Mouse (Mus musculus) limb, embryonic 13.5 days (tissue): ENCODE measurements around the gene Ccdc88c. TPM values are rescaled to one million over a fixed set of nuclear protein-coding genes. Genes with fewer than 3 reads are reported as not detected.

Experiments
- ATAC-seq: fragments of 200-750 bp; cut with Nextera tagmentation; 2 replicates; pipeline ENCODE4 v1.8.0; 2017; ENCODE audit warnings: low read depth, moderate number of reproducible peaks, moderate TSS enrichment; ENCODE audit not compliant: low FRiP score
- H3K27ac ChIP-seq: fragments of 300-500 bp; sonication (generic); 2 replicates; pipeline ENCODE4 v1.5.1; 2015; ENCODE audit warnings: inconsistent platforms, mild to moderate bottlenecking, moderate library complexity
- H3K27me3 ChIP-seq: fragments of 300-500 bp; sonication (generic); 2 replicates; pipeline ENCODE4 v1.6.1; 2015; ENCODE audit warnings: mild to moderate bottlenecking, inconsistent platforms
- H3K36me3 ChIP-seq: fragments of 300-500 bp; sonication (generic); 2 replicates; pipeline ENCODE4 v1.6.1; 2015; ENCODE audit warnings: inconsistent platforms, mild to moderate bottlenecking, moderate library complexity
- H3K4me1 ChIP-seq: fragments of 300-500 bp; sonication (generic); 2 replicates; pipeline ENCODE4 v1.6.1; 2015; ENCODE audit warnings: inconsistent platforms
- H3K4me2 ChIP-seq: fragments of 300-500 bp; sonication (generic); replicated peaks from 2 replicates; pipeline ENCODE4 v1.6.1; 2015; ENCODE audit warnings: inconsistent platforms, mild to moderate bottlenecking, moderate library complexity
- H3K4me3 ChIP-seq: fragments of 300-500 bp; sonication (generic); 2 replicates; pipeline ENCODE4 v1.5.1; 2015; ENCODE audit warnings: moderate library complexity, mild to moderate bottlenecking, inconsistent platforms
- H3K9ac ChIP-seq: fragments of 300-500 bp; sonication (generic); 2 replicates; pipeline ENCODE4 v1.6.1; 2015; ENCODE audit warnings: mild to moderate bottlenecking, inconsistent platforms
- H3K9me3 ChIP-seq: fragments of 300-500 bp; sonication (generic); 2 replicates; pipeline ENCODE4 v1.6.1; 2016; ENCODE audit warnings: inconsistent platforms
- WGBS: fragments of 180-500 bp; shearing (Covaris S2); methylation state at CpG from one replicate; pipeline ENCODE4 v1.1.7; 2015; 5-methylcytosine and 5-hydroxymethylcytosine counted together
- polyA plus RNA-seq: library from polyadenylated mRNA; unstranded; fragments of >200 nt; fragmentation: Nextera tagmentation; extraction: Ambion mirVana; gene quantifications from 2 replicates; pipeline ENCODE4 v1.2.1, GENCODE M21; 2015

The Ccdc88c gene
- polyA plus RNA-seq, 1 experiment from 2014 or later = 3.7 TPM

DNA sequence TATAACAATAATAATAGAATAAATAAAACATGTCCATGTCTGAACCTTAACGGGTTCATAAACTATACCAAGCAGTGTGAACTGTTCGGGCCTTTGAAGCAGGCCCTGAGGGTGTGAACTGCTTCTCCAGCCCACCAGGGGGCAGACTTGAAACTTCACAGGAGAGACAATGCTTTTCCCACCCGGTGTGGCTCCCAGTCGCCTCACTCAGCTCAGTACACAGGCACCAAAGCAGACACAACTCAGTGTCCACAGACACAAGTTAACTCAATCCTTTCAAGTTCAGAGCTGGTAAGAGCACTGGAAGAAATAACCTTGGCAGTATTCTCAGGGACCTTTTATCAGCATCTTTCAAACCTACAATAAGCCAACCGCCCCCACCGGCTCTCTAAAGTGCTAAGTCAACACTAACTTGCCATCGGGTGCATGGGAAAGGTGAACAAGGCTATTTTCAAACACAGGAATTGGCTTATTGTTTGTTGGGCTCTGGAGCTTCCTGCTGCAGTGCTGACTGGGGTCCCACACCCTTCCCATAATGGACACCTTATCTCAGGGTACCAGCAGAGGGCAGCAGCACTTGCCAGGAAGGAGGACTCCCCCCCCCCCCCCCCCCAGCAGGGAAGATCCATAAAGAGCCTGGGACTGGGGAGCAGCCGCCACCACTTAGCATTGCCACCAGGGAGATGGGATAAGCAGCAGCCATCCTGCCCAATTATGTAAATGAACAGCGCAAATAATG lies 76.5 kb downstream of the Ccdc88c start:
- peak; percentile 82 for ATAC-seq
- Histone ChIP-seq H3K4me2 (peak overlapping the region; percentile 24), H3K4me1 (peaks cover 26% of the 10 kb centered on the region), H3K36me3 (no peaks in the 10 kb centered on the region), H3K9ac (no peak overlapping the region), H3K27me3 (0 out of 2 replicates have a peak, but pooled peaks cover 3% of the 10 kb centered on the region), H3K9me3 (no peaks in the 10 kb centered on the region), H3K27ac (no peak overlapping the region), H3K4me3 (no peak overlapping the region)
- 32% methylated on average over 9 of the region's 9 CpGs for WGBS

DNA sequence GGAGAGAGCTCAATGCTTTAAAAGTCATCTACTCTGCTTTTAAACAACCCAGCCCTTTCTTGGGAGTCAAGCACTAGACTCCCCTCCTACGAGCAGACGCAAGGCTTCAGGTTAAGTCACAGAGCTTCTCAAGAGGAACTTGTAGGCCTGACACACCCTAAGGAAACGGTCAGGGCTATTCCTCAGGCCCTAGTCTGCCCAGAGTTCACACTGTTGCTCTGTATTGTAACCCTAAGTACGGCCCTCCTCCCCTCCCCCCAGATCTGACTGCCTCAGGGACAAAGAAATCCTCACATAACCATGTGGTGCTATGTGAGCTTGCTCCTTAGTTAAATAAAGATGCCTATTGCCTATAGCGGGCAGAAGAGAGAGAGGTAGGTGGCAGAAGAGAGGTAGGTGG lies 79.7 kb downstream of the Ccdc88c start:
- H3K4me2 ChIP-seq = no peak overlapping the region
- peaks cover 12% of the 10 kb centered on the region for H3K4me1 ChIP-seq
- H3K27ac ChIP-seq = no peak overlapping the region
- no peaks in the 10 kb centered on the region for H3K9me3 ChIP-seq
- 76% methylated on average over 5 of the region's 5 CpGs for WGBS
- H3K4me3 ChIP-seq = no peak overlapping the region
- 0 out of 2 replicates have a peak, but pooled peaks cover 1% of the 10 kb centered on the region for H3K27me3 ChIP-seq
- no peak for ATAC-seq
- peaks cover 18% of the 10 kb centered on the region for H3K36me3 ChIP-seq
- H3K9ac ChIP-seq = no peak overlapping the region

DNA sequence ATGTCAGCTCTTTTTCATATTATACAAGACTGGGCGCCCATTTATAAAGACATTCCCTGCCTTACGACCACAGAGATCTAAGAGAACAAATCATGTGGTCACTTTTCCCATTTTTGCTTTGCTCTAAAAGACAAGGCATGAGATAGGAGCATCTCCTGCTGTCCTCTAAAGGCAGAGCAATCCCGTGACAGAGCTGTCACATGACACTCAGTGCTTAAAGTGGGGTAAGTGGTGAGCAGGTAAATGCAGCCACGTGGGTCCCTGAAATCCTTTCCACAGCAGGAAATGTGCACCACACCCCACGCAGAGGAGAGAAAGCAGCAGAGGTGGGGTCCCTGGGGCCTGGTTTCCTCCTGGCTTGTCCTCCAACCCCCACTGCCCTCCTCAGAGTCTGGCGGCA lies 80.8 kb downstream of the Ccdc88c start:
- Histone ChIP-seq H3K4me2 (no peak overlapping the region), H3K4me3 (no peak overlapping the region), H3K4me1 (peaks cover 9% of the 10 kb centered on the region), H3K36me3 (peaks cover 18% of the 10 kb centered on the region), H3K27me3 (no peaks in the 10 kb centered on the region), H3K27ac (no peak overlapping the region), H3K9ac (no peak overlapping the region), H3K9me3 (no peaks in the 10 kb centered on the region)
- 76% methylated on average over 6 of the region's 6 CpGs for WGBS
- no peak for ATAC-seq

DNA sequence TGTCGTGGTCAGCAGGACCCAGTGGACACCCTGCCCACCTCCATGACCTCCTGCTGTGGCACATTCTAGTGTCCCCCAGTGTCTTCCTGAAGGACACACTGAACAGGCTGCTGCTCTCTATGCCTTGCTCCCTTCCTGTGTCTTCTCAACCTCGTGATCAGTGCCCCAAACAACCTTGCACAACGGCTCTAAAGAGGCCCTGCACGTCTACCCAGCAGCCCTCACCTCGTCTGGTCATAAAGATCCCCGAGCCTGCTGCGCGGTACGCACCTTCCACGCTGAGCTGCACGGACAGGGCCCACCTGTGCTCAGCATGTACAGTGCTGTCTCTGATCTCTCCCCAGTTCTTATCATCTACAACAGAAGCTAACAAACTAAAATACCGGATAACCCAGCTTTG lies 82.9 kb downstream of the Ccdc88c start:
- no peak overlapping the region for H3K4me2 ChIP-seq
- H3K36me3 ChIP-seq = peaks cover 18% of the 10 kb centered on the region
- H3K27me3 ChIP-seq = no peaks in the 10 kb centered on the region
- 87% methylated on average over 12 of the region's 12 CpGs for WGBS
- no peak overlapping the region for H3K27ac ChIP-seq
- H3K9ac ChIP-seq = no peak overlapping the region
- H3K4me3 ChIP-seq = no peak overlapping the region
- H3K9me3 ChIP-seq = no peaks in the 10 kb centered on the region
- ATAC-seq = no peak
- H3K4me1 ChIP-seq = no peaks in the 10 kb centered on the region

DNA sequence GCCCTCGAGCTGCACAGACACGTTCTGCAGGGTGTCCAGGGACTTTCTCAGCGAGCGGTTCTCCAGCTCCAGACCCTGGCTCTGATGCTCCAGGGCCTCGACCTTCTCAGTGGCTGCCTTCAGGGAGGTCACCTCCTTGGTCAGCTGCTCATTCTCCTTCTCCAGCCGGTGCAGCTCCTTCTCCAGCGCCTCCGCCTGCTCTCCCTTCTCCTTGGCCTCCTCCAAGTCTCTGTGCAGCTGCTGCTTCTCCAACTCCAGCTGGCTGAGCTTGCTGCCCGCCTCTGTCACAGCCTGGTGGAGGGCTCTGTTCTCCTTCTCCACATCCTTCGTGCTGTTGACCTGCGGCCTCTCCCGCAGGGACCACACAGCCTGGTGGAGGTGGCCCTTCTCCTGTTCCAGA lies 83.4 kb downstream of the Ccdc88c start:
- Histone ChIP-seq H3K9ac (no peak overlapping the region), H3K4me2 (no peak overlapping the region), H3K4me1 (no peaks in the 10 kb centered on the region), H3K27ac (no peak overlapping the region), H3K4me3 (no peak overlapping the region), H3K36me3 (peaks cover 18% of the 10 kb centered on the region), H3K9me3 (no peaks in the 10 kb centered on the region), H3K27me3 (no peaks in the 10 kb centered on the region)
- WGBS = 85% methylated on average over 12 of the region's 12 CpGs
- no peak for ATAC-seq

DNA sequence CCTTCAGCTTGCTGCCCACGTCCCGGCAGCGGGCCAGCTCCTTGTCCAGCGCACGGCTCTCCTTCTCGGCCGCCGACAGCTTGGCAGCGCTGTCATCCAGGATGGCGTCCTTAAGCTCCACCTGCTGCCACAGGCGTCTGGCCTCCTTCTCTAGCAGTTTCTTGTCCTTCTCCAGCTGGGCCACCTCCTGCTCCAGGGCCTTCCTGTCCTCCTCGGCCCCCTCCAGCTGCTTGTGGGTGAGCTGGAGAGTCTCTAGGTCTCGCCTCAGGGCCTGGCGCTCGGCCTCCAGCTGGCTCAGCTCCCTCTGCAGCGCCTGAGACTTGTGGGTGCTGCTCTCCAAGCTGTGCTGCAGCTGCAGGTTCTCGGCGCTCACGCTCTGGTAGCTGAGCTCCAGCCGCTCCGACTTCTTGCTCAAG lies 83.9 kb downstream of the Ccdc88c start:
- Histone ChIP-seq H3K9ac (no peak overlapping the region), H3K36me3 (peaks cover 18% of the 10 kb centered on the region), H3K9me3 (no peaks in the 10 kb centered on the region), H3K4me1 (no peaks in the 10 kb centered on the region), H3K4me3 (no peak overlapping the region), H3K27me3 (no peaks in the 10 kb centered on the region), H3K4me2 (no peak overlapping the region), H3K27ac (no peak overlapping the region)
- 91% methylated on average over 21 of the region's 21 CpGs for WGBS
- ATAC-seq = no peak

DNA sequence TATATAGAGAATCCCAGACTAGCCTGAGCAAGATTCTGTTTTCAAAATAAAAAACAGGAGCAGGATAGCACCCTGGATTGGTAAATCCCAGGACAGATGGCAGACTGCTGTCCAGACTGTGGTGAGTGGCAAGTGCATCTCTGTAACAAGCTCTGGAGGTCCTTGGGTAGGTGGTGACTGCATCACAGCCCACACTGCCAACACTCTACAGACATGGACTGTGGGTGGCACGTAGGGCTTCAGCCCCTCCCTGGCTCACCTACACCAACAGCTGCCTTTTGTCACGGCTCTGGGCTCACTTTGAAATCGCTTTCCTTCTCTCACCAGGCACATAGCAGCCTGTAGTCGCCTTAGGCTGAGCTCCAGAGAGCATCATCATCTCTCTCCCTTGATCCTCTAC lies 85.7 kb downstream of the Ccdc88c start:
- ATAC-seq = no peak
- Histone ChIP-seq H3K9me3 (no peaks in the 10 kb centered on the region), H3K4me3 (no peak overlapping the region), H3K27me3 (no peaks in the 10 kb centered on the region), H3K4me1 (peaks cover 1% of the 10 kb centered on the region; the same call in 1 of the 2 replicates), H3K36me3 (peaks cover 18% of the 10 kb centered on the region), H3K4me2 (no peak overlapping the region), H3K27ac (no peak overlapping the region), H3K9ac (no peak overlapping the region)
- 77% methylated on average over 4 of the region's 4 CpGs for WGBS

DNA sequence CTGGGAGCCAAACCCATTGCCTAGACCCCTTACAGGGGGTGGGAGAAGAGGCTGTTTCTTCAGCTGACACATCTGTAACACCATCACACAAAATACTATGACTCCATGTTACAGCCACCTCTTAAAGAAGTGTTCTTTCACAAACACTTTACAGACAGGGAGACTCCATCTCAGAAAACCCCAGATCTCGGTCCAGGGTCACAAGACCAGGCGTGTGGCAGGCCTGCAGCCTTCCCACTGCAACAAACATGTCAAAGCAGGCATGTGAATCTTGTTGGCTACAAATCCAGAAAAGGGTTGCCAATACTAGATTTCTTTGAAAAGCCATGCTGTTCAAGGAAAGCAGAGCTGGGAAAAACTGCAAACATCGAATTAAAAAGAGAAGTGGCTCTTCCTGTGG lies 87.5 kb downstream of the Ccdc88c start:
- no peak overlapping the region for H3K4me2 ChIP-seq
- peaks cover 9% of the 10 kb centered on the region; the same call in 1 of the 2 replicates for H3K36me3 ChIP-seq
- no peaks in the 10 kb centered on the region for H3K27me3 ChIP-seq
- no peaks in the 10 kb centered on the region for H3K9me3 ChIP-seq
- WGBS = 84% methylated on average over 3 of the region's 3 CpGs
- H3K4me3 ChIP-seq = no peak overlapping the region
- no peak for ATAC-seq
- peaks cover 13% of the 10 kb centered on the region for H3K4me1 ChIP-seq
- H3K9ac ChIP-seq = no peak overlapping the region
- no peak overlapping the region for H3K27ac ChIP-seq

DNA sequence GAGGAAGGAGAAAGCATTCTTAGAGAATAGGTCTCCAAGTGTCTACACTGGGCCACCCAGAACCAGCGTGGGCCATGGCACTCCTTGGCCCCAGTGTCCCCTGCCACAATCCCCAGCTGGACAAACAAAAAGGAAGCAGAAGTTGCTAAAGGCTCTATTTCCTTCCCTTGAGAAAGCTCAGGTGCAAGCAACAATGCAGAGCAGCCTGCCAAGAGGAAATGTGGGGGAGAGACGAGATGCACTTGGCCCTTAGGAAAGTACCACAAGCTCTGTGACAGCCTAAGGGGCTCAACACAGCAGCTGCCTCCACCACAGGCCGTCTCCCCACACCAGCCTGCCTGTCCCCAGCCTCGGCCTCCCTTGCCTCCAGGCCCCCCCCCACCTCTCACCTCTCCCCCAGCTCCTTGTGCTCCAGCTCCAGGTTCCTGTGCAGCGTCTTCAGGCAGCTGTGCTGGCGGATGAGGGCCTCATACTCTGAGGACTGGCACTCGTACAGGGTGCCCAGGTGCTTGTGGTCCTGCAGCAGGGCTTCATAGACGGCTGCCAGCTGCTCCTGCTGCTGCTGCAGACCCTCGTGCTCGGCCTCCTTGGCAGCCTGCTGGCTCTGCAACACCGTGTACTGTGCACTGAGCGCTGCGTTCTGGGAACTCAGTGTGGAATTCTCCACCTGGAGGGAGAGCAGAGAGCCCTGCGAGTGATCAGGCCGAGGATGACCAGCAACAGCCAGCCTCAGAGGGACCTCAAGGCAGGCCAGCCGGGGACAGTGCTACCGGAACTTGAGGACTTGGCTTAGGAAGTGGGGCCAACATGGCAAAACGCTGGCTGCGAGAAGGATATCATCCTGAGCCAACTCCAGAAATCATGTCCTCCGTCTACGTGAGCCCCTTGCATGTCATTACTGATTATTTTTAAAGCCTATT lies 91.2 kb downstream of the Ccdc88c start:
- H3K27me3 ChIP-seq = no peaks in the 10 kb centered on the region
- no peak overlapping the region for H3K4me3 ChIP-seq
- no peaks in the 10 kb centered on the region for H3K9me3 ChIP-seq
- WGBS = 64% methylated on average over 21 of the region's 21 CpGs
- peak; percentile 21; the same call in 1 of the 2 replicates for ATAC-seq
- 0 out of 2 replicates have a peak overlapping the region, but pooled peaks have one; percentile 31 for H3K9ac ChIP-seq
- no peak overlapping the region for H3K4me2 ChIP-seq
- H3K4me1 ChIP-seq = peaks cover 13% of the 10 kb centered on the region
- H3K27ac ChIP-seq = peak overlapping the region; percentile 58
- no peaks in the 10 kb centered on the region for H3K36me3 ChIP-seq

DNA sequence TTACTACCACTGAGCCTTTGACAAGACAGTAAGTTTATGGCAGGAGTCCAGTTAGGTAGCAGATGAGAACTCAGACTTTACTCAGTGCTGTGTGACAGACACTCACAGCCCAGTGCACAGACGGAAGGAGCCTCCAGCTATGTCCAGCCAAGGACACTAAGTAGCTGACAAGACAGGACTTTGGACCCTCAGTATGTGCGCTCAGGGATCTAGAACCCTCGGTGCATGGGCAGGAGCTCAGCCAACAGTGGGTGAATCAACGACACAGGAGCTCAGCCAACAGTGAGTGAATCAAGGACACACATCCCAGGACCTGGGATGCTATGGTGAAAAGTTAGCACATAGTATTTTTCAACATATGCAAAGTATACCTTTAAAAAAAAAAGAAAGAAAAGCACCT lies 92.1 kb downstream of the Ccdc88c start:
- 87% methylated on average over 4 of the region's 4 CpGs for WGBS

DNA sequence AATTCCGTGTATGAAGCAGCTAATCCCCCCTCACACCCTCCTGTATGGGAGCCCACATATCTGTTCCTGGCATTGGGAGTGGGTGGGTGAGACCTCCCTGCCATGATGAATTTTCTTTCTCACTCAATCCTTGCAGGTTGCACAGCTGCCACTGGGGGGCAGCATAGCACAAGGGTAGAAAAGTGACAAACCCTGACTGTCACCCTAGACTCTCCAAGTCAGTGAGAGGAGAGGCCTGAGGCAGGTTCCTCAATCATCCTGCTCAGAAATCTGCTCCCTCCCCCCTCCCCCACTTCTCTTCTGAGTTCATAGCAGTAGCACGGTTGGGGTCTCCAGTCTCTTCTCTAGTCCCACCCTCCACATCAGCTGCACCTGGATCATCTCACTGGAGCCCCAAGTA lies 92.7 kb downstream of the Ccdc88c start:
- 22% methylated on average over 2 of the region's 2 CpGs for WGBS
- ATAC-seq = 0 out of 2 replicates have a peak, but pooled peaks have one; percentile 46

More for the DNA sequence above, 92.1 kb downstream of the Ccdc88c start:
- ATAC-seq = no peak
- Histone ChIP-seq H3K27ac (no peak overlapping the region), H3K36me3 (0 out of 2 replicates have a peak, but pooled peaks cover under 1% of the 10 kb centered on the region), H3K4me2 (no peak overlapping the region), H3K9me3 (no peaks in the 10 kb centered on the region), H3K4me1 (peaks cover 13% of the 10 kb centered on the region), H3K27me3 (no peaks in the 10 kb centered on the region), H3K4me3 (no peak overlapping the region), H3K9ac (no peak overlapping the region)

DNA sequence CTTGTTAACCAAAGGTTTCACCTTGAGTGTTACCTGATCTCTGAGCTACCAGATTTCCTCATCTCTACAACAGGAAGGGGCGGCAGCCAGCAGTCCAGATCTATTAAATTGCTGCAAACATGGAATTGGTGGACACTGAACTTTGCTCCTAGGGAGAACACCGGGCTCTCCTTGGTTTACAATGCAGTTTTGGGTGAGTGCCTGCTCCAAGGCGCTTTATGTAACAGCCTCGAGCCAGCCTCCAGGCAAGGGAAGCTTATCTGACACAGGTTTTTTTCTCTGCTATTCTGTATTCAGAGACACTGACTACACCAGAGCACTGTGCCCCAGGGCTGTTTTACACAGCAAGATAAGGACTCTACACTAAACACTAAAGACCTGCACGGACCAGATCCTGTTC lies 94.1 kb downstream of the Ccdc88c start:
- Histone ChIP-seq H3K4me3 (no peak overlapping the region), H3K9ac (no peak overlapping the region), H3K36me3 (0 out of 2 replicates have a peak, but pooled peaks cover 4% of the 10 kb centered on the region), H3K4me1 (peaks cover 13% of the 10 kb centered on the region), H3K4me2 (no peak overlapping the region), H3K27me3 (no peaks in the 10 kb centered on the region), H3K27ac (no peak overlapping the region), H3K9me3 (no peaks in the 10 kb centered on the region)
- no peak for ATAC-seq
- WGBS = 85% methylated on average over 5 of the region's 5 CpGs

More for the DNA sequence above, 92.7 kb downstream of the Ccdc88c start:
- Histone ChIP-seq H3K4me3 (no peak overlapping the region), H3K27me3 (no peaks in the 10 kb centered on the region), H3K4me2 (no peak overlapping the region), H3K36me3 (0 out of 2 replicates have a peak, but pooled peaks cover 4% of the 10 kb centered on the region), H3K9me3 (no peaks in the 10 kb centered on the region), H3K27ac (no peak overlapping the region), H3K4me1 (peaks cover 13% of the 10 kb centered on the region), H3K9ac (no peak overlapping the region)
